Mouse (Mus musculus): ENCODE results near the gene Hdgfl3. TPM values are rescaled to one million over a fixed set of nuclear protein-coding genes. Genes with fewer than 3 reads are reported as not detected.

Gene Hdgfl3
- polyA plus RNA-seq, 1 experiment from 2014 or later, result 14.4 TPM

- Histone ChIP-seq H3K27ac (ENCODE audit: low read depth) (peak overlapping the region; percentile 82; the same call in 1 of the 2 replicates), H3K9ac (peak overlapping the region; percentile 87), H3K4me2 (peak overlapping the region; percentile 78), H3K4me1 (ENCODE audit: insufficient read depth) (peaks cover 6% of the 10 kb centered on the region; the same call in 1 of the 2 replicates), H3K36me3 (ENCODE audit: insufficient read depth) (no peaks in the 10 kb centered on the region), H3K27me3 (ENCODE audit: insufficient read depth, low read length) (peaks cover 27% of the 10 kb centered on the region), H3K4me3 (ENCODE audit: low read depth, low read length) (peak overlapping the region; percentile 74), H3K9me3 (ENCODE audit: low read depth, low read length) (no peaks in the 10 kb centered on the region)
- 4% methylated on average over 23 of the region's 23 CpGs for WGBS
- no peak for ATAC-seq (ENCODE audit: insufficient read depth)
- no peak for TF ChIP-seq CTCF (IDR thresholded peaks at IDR 0.05; ENCODE audit: low read depth)
- peak; percentile 32 for DNase-seq
These were observed 1.1 kb downstream of the Hdgfl3 start for GRCm38 (mm10) chr7:81933061-81933600.

- H3K36me3 ChIP-seq (ENCODE audit: insufficient read depth), result no peaks in the 10 kb centered on the region
- peak overlapping the region; percentile 87 for H3K9ac ChIP-seq
- peaks cover 6% of the 10 kb centered on the region; the same call in 1 of the 2 replicates for H3K4me1 ChIP-seq (ENCODE audit: insufficient read depth)
- DNase-seq (no peak), ATAC-seq (ENCODE audit: insufficient read depth) (no peak)
- H3K27ac ChIP-seq (ENCODE audit: low read depth), result no peak overlapping the region
- H3K9me3 ChIP-seq (ENCODE audit: low read depth, low read length), result no peaks in the 10 kb centered on the region
- H3K27me3 ChIP-seq (ENCODE audit: insufficient read depth, low read length), result peaks cover 27% of the 10 kb centered on the region
- H3K4me2 ChIP-seq, result peak overlapping the region; percentile 78
- TF ChIP-seq CTCF (IDR thresholded peaks at IDR 0.05; ENCODE audit: low read depth), result no peak
- peak overlapping the region; percentile 74 for H3K4me3 ChIP-seq (ENCODE audit: low read depth, low read length)
- 25% methylated on average over 5 of the region's 5 CpGs for WGBS
These were observed 1.7 kb downstream of the Hdgfl3 start for GRCm38 (mm10) chr7:81932521-81933045.

GRCm38 (mm10) chr7:81928998-81929397 lies 5.3 kb downstream of the Hdgfl3 start:
- Histone ChIP-seq H3K4me1 (ENCODE audit: insufficient read depth) (peaks cover 6% of the 10 kb centered on the region; the same call in 1 of the 2 replicates), H3K4me2 (no peak overlapping the region), H3K36me3 (ENCODE audit: insufficient read depth) (no peaks in the 10 kb centered on the region), H3K9ac (no peak overlapping the region), H3K9me3 (ENCODE audit: low read depth, low read length) (no peaks in the 10 kb centered on the region), H3K4me3 (ENCODE audit: low read depth, low read length) (no peak overlapping the region), H3K27me3 (ENCODE audit: insufficient read depth, low read length) (peaks cover 6% of the 10 kb centered on the region; the same call in 1 of the 2 replicates), H3K27ac (ENCODE audit: low read depth) (no peak overlapping the region)
- DNase-seq (no peak), ATAC-seq (ENCODE audit: insufficient read depth) (no peak)
- no peak for TF ChIP-seq CTCF (IDR thresholded peaks at IDR 0.05; ENCODE audit: low read depth)
- 72% methylated on average over 7 of the region's 7 CpGs for WGBS

- Histone ChIP-seq H3K4me1 (ENCODE audit: insufficient read depth) (no peaks in the 10 kb centered on the region), H3K4me2 (no peak overlapping the region), H3K27ac (ENCODE audit: low read depth) (no peak overlapping the region), H3K9ac (no peak overlapping the region), H3K27me3 (ENCODE audit: insufficient read depth, low read length) (no peaks in the 10 kb centered on the region), H3K9me3 (ENCODE audit: low read depth, low read length) (no peaks in the 10 kb centered on the region), H3K4me3 (ENCODE audit: low read depth, low read length) (no peak overlapping the region), H3K36me3 (ENCODE audit: insufficient read depth) (no peaks in the 10 kb centered on the region)
- DNase-seq (no peak), ATAC-seq (ENCODE audit: insufficient read depth) (no peak)
- 66% methylated on average over 1 of the region's 1 CpGs for WGBS
- TF ChIP-seq CTCF (IDR thresholded peaks at IDR 0.05; ENCODE audit: low read depth), result no peak
These were observed 12.8 kb downstream of the Hdgfl3 start for GRCm38 (mm10) chr7:81921379-81921952.

- H3K27ac ChIP-seq (ENCODE audit: low read depth), result no peak overlapping the region
- no peak for ATAC-seq (ENCODE audit: insufficient read depth)
- TF ChIP-seq CTCF (IDR thresholded peaks at IDR 0.05; ENCODE audit: low read depth), result no peak
- no peaks in the 10 kb centered on the region for H3K4me1 ChIP-seq (ENCODE audit: insufficient read depth)
- H3K9me3 ChIP-seq (ENCODE audit: low read depth, low read length), result no peaks in the 10 kb centered on the region
- DNase-seq, result no peak
- H3K27me3 ChIP-seq (ENCODE audit: insufficient read depth, low read length), result no peaks in the 10 kb centered on the region
- no peaks in the 10 kb centered on the region for H3K36me3 ChIP-seq (ENCODE audit: insufficient read depth)
- no peak overlapping the region for H3K9ac ChIP-seq
- 62% methylated on average over 4 of the region's 4 CpGs for WGBS
- no peak overlapping the region for H3K4me2 ChIP-seq
- no peak overlapping the region for H3K4me3 ChIP-seq (ENCODE audit: low read depth, low read length)
These were observed 14.0 kb downstream of the Hdgfl3 start for GRCm38 (mm10) chr7:81920314-81920713.

- H3K27me3 ChIP-seq (ENCODE audit: insufficient read depth, low read length), result no peaks in the 10 kb centered on the region
These were observed 16.0 kb downstream of the Hdgfl3 start for GRCm38 (mm10) chr7:81918316-81918715.

GRCm38 (mm10) chr7:81904926-81905325 lies 29.3 kb downstream of the Hdgfl3 start:
- Histone ChIP-seq H3K27ac (ENCODE audit: low read depth) (no peak overlapping the region), H3K9me3 (ENCODE audit: low read depth, low read length) (no peaks in the 10 kb centered on the region), H3K4me2 (no peak overlapping the region), H3K9ac (no peak overlapping the region), H3K4me3 (ENCODE audit: low read depth, low read length) (no peak overlapping the region), H3K27me3 (ENCODE audit: insufficient read depth, low read length) (no peaks in the 10 kb centered on the region), H3K36me3 (ENCODE audit: insufficient read depth) (no peaks in the 10 kb centered on the region), H3K4me1 (ENCODE audit: insufficient read depth) (no peaks in the 10 kb centered on the region)
- no peak for ATAC-seq (ENCODE audit: insufficient read depth)
- DNase-seq, result no peak
- 72% methylated on average over 2 of the region's 2 CpGs for WGBS
- no peak for TF ChIP-seq CTCF (IDR thresholded peaks at IDR 0.05; ENCODE audit: low read depth)

More at GRCm38 (mm10) chr7:81918316-81918715, 16.0 kb downstream of the Hdgfl3 start:
- H3K36me3 ChIP-seq (ENCODE audit: insufficient read depth), result no peaks in the 10 kb centered on the region
- no peaks in the 10 kb centered on the region for H3K4me1 ChIP-seq (ENCODE audit: insufficient read depth)
- no peak for TF ChIP-seq CTCF (IDR thresholded peaks at IDR 0.05; ENCODE audit: low read depth)
- 78% methylated on average over 5 of the region's 5 CpGs for WGBS
- no peak overlapping the region for H3K9ac ChIP-seq
- H3K27ac ChIP-seq (ENCODE audit: low read depth), result no peak overlapping the region
- ATAC-seq (ENCODE audit: insufficient read depth) (no peak), DNase-seq (no peak)
- no peak overlapping the region for H3K4me3 ChIP-seq (ENCODE audit: low read depth, low read length)
- no peaks in the 10 kb centered on the region for H3K9me3 ChIP-seq (ENCODE audit: low read depth, low read length)
- H3K4me2 ChIP-seq, result no peak overlapping the region
